Comparison of ENCODE assay signal across 17 mouse cellular contexts in the genomic region with DNA sequence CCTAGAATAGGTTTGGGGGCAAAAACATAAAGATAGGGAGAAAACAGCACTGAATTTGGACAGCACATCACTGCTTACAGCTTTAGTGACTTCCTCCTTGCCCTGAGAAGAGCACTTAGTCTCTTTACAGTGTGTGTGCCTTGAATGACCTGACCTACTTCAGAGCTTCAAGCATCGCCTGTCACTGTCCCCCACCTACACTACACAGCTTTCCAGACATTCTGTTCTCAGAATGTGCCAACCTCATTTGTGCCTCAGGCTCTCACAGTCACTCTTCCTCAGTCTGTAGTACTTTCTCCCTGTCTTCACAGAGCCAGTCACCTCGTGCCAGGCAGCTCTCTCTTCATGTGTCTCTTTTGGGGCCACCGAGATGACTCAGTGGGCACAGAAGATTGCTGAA.
"Had no signal": no experiment of that assay in that cellular context is flagged by ENCODE, and none has a peak within 500 bp of the region (broad histone marks: within the 10 kb centered on the region; RNA-seq: fewer than 3 reads in every experiment).

No protein-coding gene starts in this region.

- H3K9ac ChIP-seq: limb, embryonic 12.5 days; limb, embryonic 15.5 days; liver, embryonic 14.5 days; liver, postnatal 0 days; lung, embryonic 14.5 days; stomach, embryonic 15.5 days had no signal

- ATAC-seq: liver, postnatal 0 days had no signal

- DNase-seq: kidney, postnatal 10 days; kidney, postnatal 4 days; left cerebral cortex, postnatal 4 days; liver, postnatal 0 days; lung, embryonic 14.5 days; lung, postnatal 10 days; lung, postnatal 4 days; midbrain, embryonic 14.5 days; right cerebral cortex, postnatal 25 days; spleen, adult 18-20 months; thymus, postnatal 25 days had no signal

- H3K4me2 ChIP-seq: limb, embryonic 12.5 days; limb, embryonic 15.5 days; liver, embryonic 11.5 days; lung, embryonic 14.5 days; midbrain, embryonic 11.5 days; stomach, embryonic 15.5 days had no signal

- H3K9me3 ChIP-seq: limb, embryonic 12.5 days; limb, embryonic 15.5 days; stomach, embryonic 15.5 days had no signal

- H3K4me3 ChIP-seq: limb, embryonic 12.5 days; limb, embryonic 15.5 days; stomach, embryonic 15.5 days had no signal

- H3K27ac ChIP-seq: limb, embryonic 12.5 days; limb, embryonic 15.5 days; liver, embryonic 14.5 days; stomach, embryonic 15.5 days had no signal

- H3K27me3 ChIP-seq: limb, embryonic 12.5 days; limb, embryonic 15.5 days; stomach, embryonic 15.5 days had no signal

- H3K36me3 ChIP-seq: limb, embryonic 12.5 days; limb, embryonic 15.5 days; stomach, embryonic 15.5 days had no signal

- H3K4me1 ChIP-seq: limb, embryonic 12.5 days; limb, embryonic 15.5 days; stomach, embryonic 15.5 days had no signal
